Mouse (Mus musculus) liver, adult 2 months (tissue): Measurements from ENCODE around the gene Per1.

ENCODE experiments used
- CTCF ChIP-seq: fragments of 200-500 bp; IDR thresholded peaks from 2 replicates; pipeline ENCODE4 v1.5.1; 2011; ENCODE audit warnings: low read depth, low read length, control low read depth
- POLR2A ChIP-seq: fragments of 200-500 bp; IDR thresholded peaks from 2 replicates; pipeline ENCODE4 v1.6.1; 2011; ENCODE audit warnings: low read length, control low read depth; ENCODE audit not compliant: insufficient read depth; ENCODE audit errors: extremely low read depth

- TF ChIP-seq POLR2A = no peak
- TF ChIP-seq CTCF = no peak
Measured at GRCm38 (mm10) chr11:69080855-69081222, 14.2 kb upstream of the Per1 start.
